Mouse (Mus musculus): ENCODE measurements at regions not wholly inside any gene's neighbourhood (a gene's known extent, or its start where the extent isn't known, plus 50 kb on each side); places are given as distances from the start of the nearest gene placed in this dataset.

DNA sequence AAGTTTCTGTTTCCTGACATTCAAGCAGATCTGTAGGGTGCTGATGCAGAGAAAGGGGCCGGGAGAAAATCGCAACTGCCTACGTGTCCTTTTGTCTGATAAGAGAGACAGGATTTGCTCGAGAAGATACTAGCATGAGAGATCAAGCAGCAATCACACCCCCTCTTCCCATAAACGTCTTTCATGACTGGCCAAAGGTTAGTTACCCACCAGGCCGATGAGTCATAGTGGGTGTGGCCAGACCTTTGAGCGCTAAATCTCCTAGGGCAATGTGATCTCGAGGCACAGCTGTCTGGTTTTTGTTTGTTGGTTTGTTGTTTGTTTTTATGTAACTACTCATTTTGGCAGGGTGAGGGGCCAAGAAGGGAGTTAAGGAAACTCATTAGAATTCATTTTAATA is 50.7 kb upstream of the E2f3 start:
- no peaks in the 10 kb centered on the region for H3K9me3 ChIP-seq (replicated peaks)
- no peak overlapping the region for H3K27ac ChIP-seq
- DNase-seq (ENCODE audit: low spot score) = no peak
- no peaks in the 10 kb centered on the region for H3K27me3 ChIP-seq (ENCODE audit: low read depth, poor library complexity, severe bottlenecking)
- H3K4me3 ChIP-seq = no peak overlapping the region
- WGBS = 75% methylated on average over 8 of the region's 8 CpGs
- no peaks in the 10 kb centered on the region for H3K36me3 ChIP-seq
- no peaks in the 10 kb centered on the region for H3K4me1 ChIP-seq

DNA sequence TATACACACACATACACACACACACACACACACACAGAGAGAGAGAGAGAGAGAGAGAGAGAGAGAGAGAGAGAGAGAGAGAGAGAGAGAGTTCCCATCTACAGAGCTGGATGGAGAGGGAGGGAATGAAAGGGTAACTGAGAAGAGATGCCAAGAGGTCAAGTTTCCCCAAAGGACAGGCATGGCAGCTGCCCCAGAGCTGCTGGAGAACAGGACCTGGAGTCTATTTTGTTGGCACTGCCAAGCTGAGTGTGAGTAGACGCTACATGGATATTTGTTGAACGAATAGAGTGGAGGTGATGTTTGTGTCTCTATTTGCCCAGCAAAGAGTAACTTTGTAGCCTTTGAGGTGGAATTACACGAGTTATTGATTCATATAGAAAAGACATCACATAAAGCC is 50.2 kb upstream of the E2f3 start:
- no peak overlapping the region for H3K27ac ChIP-seq
- DNase-seq (ENCODE audit: low spot score) = no peak
- H3K36me3 ChIP-seq = no peaks in the 10 kb centered on the region
- 89% methylated on average over 3 of the region's 3 CpGs for WGBS
- no peaks in the 10 kb centered on the region for H3K27me3 ChIP-seq (ENCODE audit: low read depth, poor library complexity, severe bottlenecking)
- H3K4me1 ChIP-seq = no peaks in the 10 kb centered on the region
- H3K9me3 ChIP-seq (replicated peaks) = no peaks in the 10 kb centered on the region
- no peak overlapping the region for H3K4me3 ChIP-seq
